Mouse (Mus musculus): ENCODE measurements around the gene Rab4a.

Rab4a gene

DNA sequence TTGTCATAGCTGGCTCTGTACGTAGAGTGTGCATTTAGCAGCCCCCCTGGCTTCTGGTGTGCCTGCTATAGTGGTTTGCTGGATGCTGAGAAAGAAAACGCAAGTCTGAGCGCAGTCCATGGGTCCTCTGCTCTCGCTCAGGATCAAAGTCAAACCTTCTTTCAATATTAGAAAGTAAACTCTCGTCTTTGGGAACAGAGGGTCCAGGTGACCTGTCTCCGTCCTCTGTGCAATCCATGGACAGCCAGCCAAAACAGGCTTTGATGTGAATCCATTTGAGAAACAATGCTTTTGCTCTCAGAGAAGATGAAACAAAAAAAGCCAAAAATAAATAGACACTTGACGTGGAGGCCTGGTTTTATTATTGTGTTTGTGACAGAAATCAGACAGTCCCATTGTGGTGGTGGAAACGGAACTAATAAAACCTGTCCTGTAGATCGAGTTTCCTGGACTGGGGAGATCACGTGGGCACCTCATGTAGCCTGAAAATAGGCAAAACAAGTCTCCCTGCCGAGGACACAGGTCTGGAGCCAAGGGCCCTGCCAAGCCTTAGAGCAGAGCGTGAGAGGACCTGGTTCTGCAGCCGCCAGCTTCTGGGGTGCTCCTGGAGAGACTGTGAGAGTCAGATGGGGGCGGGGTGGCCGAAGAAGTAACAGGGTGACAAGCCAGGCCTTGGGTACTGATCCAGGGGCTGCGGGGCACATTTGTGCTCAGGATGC is 7.5 kb downstream of the Rab4a start:
- DNase-seq (ENCODE audit: low spot score): no peak

DNA sequence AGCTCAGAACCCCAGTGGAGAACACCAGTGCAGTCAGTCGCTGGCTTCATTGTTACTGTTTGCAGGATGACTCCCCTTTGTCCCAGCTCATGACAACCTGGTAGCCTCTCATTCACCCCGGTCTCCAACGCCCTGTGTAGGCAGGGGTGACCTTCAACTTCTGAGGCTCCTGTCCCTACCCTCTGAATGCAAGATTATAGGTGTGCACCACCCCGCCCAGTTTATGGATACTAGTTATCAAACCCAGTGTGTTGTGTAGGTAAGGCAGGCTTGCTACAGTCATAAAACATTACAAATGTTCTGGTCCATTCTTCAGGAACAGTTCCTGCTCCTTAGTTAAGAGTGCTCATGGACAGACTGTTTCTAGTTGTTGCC is 8.1 kb downstream of the Rab4a start:
- no peak for DNase-seq (ENCODE audit: low spot score)

DNA sequence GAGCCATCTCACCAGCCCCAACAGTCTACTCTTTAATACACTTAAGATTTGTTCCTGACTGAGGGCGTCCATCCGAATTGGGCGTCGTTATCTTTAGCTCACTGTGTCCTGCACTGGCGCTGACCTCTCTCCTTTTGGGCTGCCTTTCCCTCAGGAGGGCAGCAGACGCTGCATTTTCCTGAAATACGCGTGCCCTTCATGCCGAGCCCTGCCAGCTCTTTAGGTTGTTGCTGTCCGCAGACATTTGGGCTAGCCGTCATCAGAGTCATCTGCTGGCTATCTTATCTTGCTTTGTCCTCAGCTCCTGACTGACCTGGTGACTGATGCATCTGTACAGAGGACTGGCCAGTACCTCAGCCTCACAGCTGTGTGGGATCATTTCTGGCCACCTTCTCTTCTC is 9.5 kb downstream of the Rab4a start:
- no peak for DNase-seq (ENCODE audit: low spot score)

DNA sequence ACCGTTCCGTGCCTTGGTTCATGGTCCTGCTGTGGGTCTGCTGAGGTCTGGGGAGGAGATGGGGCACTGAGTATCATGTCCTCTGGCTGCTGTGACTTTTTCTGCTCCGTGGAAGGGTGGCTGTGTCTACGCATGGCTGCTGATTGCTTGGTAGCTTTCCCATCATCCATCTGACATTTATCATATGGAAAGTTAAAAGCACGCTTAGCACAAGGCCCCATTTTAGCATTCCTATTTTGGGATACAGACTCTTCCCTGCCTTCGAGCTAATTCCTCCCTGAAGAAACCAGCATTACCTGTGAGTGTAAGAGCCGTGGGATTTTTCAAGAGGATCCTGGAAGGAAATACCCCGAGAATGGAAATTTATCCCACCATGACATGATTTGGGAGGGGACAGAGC is 11.2 kb downstream of the Rab4a start:
- no peak for DNase-seq (ENCODE audit: low spot score)

DNA sequence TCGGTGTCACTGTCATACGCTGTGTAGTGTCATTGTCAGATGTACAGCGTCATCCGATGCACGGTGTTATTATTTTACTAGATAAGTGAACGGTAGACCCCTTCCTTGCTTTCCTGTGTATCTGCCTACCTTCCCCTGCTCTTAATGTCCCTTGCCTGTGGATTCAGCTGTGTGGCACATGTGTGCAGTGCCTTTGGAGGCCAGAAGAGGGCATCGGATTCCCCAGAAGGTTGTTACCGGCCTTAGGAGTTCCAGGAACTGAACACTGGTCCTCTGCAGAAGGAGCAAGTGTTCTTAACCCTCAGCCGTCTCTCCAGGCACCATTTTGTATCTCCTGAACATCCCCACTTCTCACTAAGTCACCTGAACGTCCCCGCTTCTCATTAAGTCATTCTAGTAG is 12.0 kb downstream of the Rab4a start:
- no peak for DNase-seq (ENCODE audit: low spot score)

GRCm38 (mm10) chr8:123819683-123820610 is 14.2 kb downstream of the Rab4a start:
- DNase-seq (ENCODE audit: low spot score): no peak

- DNase-seq (ENCODE audit: low spot score): no peak
Observed at GRCm38 (mm10) chr8:123820780-123821179, 15.0 kb downstream of the Rab4a start.

DNA sequence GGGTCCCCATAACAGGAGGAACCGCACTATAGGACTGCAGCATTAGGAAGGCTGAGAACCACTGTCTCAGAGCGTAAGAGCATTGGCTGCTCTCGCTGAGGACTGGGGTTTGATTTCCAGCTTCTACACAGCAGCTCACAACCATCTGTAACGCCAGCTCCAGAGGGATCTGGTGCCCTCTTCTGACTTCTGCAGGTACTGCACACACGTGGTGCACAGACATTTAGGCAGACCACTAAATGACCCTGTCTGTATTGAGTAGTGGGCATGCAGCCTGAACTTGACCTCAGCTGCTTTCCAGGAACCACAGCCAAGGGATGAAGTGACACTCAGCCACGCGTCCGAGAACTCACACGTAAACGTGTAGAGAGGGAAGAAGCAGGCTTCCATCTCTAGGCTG is 17.3 kb downstream of the Rab4a start:
- no peak for DNase-seq (ENCODE audit: low spot score)

GRCm38 (mm10) chr8:123823532-123824123 is 17.8 kb downstream of the Rab4a start:
- DNase-seq (ENCODE audit: low spot score): peak; percentile 50

DNA sequence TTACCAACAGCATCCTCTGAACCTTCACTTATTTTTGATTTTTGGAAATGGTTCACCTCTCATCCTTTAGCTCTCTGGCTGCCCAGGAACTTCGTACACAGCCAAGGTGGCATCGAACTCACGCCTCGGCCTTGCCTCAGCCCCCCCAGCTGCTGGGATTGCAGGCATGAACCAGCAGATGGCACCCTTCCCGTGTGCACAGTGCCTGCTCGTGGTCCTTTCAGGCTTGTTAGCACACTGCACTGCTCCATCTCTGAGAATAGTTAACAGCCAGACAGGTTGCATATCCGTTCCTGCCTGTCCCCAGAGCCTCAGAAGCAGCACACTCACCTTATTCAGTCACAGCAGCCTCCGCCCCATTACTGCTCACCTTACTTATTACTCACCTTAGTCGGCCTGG is 20.2 kb downstream of the Rab4a start:
- no peak for DNase-seq (ENCODE audit: low spot score)

- no peak for DNase-seq (ENCODE audit: low spot score)
Observed at GRCm38 (mm10) chr8:123826758-123827157, 21.0 kb downstream of the Rab4a start.

GRCm38 (mm10) chr8:123827523-123827922 is 21.7 kb downstream of the Rab4a start:
- DNase-seq (ENCODE audit: low spot score): no peak

DNA sequence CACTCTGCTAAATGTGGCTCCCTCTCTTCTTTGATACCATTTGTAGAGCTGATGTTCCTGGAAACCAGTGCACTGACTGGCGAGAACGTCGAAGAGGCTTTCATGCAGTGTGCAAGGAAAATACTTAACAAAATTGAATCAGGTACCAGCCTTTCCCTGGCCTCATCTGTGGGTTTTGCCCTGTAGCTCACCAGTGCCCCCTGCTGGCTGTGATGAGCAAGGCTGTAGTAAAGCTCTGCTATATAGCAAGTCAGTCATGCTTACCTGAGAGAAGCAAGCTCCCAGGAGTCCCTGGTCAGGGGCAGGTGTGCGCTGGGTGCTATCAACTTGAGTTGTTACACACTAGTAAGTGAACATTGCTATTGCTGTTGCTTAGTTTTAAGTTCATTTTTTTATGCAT is 27.0 kb downstream of the Rab4a start:
- peak; percentile 62 for DNase-seq (ENCODE audit: low spot score)

GRCm38 (mm10) chr8:123835451-123835850 is 29.7 kb downstream of the Rab4a start:
- DNase-seq (ENCODE audit: low spot score): peak; percentile 65

DNA sequence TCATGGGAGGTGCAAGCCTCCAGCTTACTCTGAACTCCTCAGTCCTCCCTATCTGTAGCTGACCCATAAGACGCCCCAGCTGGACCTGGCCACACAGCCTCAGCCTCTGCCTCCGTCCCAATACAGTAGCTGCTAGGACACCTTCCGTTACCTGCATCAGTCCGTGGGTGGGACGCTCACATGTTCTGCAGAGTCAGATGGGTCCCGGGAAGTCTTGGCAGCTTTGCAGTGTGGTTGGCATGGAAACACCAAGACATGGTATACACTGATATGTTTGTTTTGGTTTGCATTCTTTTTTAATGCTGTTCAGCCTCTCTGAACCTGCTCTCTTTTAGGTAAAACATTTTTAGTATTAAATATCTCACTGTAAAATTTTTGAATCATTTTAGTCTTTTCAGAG is 30.6 kb downstream of the Rab4a start:
- DNase-seq (ENCODE audit: low spot score): no peak

- DNase-seq (ENCODE audit: low spot score): no peak
Observed at GRCm38 (mm10) chr8:123838496-123838895, 32.7 kb downstream of the Rab4a start.

DNA sequence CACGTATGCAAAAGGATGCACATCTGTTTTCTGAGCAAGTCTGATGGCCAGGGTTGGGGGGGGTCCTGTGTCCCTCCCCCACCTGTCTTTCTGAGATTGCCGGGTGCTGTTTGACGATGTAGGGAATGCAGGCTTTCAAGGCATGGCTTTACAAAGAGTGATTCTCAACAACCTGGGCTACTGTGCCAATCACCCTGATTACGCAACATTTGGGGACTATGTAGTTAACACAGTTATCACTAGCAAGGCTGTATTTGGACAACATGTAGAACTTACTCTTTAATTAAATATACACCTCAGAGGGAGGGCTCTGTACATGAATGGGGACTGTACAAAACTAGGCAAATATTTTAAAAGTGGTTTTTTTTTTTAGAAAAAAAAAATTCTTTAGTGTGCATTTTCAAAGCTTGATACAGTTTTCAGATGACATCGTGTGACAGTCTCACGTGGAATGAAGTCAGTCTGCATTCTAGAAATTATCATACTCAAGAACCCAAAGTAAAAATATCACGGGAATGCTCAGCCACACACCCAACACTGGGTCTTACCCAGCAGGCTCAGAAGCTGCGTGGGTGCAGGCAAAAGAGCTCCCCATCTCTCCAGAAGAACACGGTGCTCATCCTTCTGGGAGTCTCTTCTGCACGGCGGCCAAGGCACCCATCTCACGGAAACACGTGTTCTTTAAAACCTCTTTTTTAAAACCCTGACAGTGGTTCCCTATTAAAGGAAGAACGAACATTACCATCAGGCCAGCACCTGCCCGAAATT is 35.0 kb downstream of the Rab4a start:
- no peak for DNase-seq (ENCODE audit: low spot score)

- no peak for DNase-seq (ENCODE audit: low spot score)
Observed at GRCm38 (mm10) chr8:123842086-123842485, 36.3 kb downstream of the Rab4a start.

- no peak for DNase-seq (ENCODE audit: low spot score)
Observed at GRCm38 (mm10) chr8:123844341-123844740, 38.6 kb downstream of the Rab4a start.

DNA sequence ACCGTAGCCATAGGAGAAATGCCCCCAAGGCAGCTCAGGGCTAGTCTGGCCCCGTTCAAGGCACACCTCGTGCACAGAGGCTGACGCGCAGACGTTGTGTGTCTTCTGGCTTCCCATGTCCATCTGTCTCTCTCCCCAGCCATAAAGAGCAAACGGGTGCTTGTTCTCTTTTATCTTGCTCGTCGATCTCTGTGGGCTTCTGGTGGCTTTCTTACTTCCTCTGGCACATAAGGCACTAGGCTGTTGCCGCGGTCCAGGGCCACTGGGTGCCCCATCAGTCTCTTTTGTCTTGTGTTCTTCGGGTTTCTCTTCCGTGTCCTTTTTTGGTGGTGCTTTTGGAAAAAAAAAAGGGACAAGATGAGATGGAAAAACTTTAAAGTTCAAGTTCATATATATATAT is 39.3 kb downstream of the Rab4a start:
- no peak for DNase-seq (ENCODE audit: low spot score)

DNA sequence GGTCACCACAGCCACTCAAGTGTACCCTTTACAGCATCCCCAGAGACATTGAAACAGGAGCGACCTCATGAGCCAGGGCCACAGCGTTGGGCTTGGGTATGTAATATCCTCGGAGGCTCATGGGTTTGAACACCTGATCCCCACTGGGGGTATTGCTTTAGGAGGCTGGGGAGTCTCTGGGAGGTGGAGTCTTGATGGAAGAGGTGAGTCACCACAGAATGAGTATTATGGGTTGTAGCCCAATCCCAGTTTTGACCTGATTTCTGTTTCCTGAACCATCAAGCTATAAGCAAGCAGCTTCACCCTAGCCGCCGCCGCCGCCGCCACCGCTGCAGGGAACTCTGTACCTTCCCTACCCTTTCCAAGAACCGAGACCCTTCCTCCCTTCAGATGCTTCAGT is 40.2 kb downstream of the Rab4a start:
- no peak for DNase-seq (ENCODE audit: low spot score)

- no peak for DNase-seq (ENCODE audit: low spot score)
Observed at GRCm38 (mm10) chr8:123846509-123846908, 40.7 kb downstream of the Rab4a start.
